Mouse (Mus musculus) ES-Bruce4 (cell line): ENCODE data around the gene Coa5.

Experiments used
- CTCF ChIP-seq: IDR thresholded peaks from one replicate; pipeline ENCODE4 v1.8.1; 2011; ENCODE audit warnings: low read depth, low read length
- EP300 ChIP-seq: IDR thresholded peaks from 2 replicates; pipeline ENCODE4 v1.6.1; 2011; ENCODE audit warnings: low read depth, low read length; ENCODE audit not compliant: insufficient read depth

DNA sequence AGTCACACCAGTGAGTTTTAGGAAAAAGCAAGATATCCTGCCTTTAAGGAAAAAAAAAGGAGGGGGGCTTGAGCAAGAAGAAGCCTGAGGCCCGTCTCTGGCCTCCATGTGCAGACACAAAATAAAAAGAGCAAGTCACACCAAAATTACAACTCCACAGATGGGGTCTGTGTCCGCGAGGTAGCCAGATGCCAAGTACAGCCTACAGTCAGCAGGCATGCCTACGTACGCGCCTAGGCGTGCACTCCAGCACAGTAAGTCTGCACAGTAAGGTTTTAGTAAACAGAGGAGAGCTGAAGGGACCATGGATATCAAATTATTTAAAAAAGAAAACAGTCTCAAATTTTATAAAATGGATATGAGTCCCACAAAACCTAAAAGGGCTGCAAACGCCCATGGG lies 21.4 kb upstream of the Coa5 start:
- no peak for TF ChIP-seq EP300
- no peak for TF ChIP-seq CTCF
